Mouse (Mus musculus): ENCODE data around the gene Kntc1. TPM values are rescaled to one million over a fixed set of nuclear protein-coding genes. Genes with fewer than 3 reads are reported as not detected.
A peak's percentile ranks its signal among the peaks of the same experiment; 100 is the strongest.
"Not testable (repeated sequence)": the region's sequence is repeated elsewhere in the genome, so short reads cannot be mapped to it uniquely, and the experiment has no call there.

The Kntc1 gene
- polyA plus RNA-seq, 1 experiment from 2014 or later: 22.7 TPM

GRCm38 (mm10) chr5:123747604-123748003, 1.9 kb upstream of the Kntc1 start:
- no peak for ATAC-seq (ENCODE audit: insufficient read depth, low FRiP score, low read depth)
- 16% methylated on average over 7 of the region's 7 CpGs for WGBS
- peak overlapping the region; percentile 74 for H3K4me3 ChIP-seq (replicated peaks)
- H3K9ac ChIP-seq: peak overlapping the region; percentile 31; the same call in 1 of the 2 replicates
- H3K36me3 ChIP-seq: peaks cover 17% of the 10 kb centered on the region
- peak overlapping the region; percentile 65 for H3K4me2 ChIP-seq
- no peaks in the 10 kb centered on the region for H3K27me3 ChIP-seq (replicated peaks)
- peaks cover 20% of the 10 kb centered on the region; the same call in 1 of the 2 replicates for H3K4me1 ChIP-seq
- H3K27ac ChIP-seq: no peak overlapping the region
- no peaks in the 10 kb centered on the region for H3K9me3 ChIP-seq

GRCm38 (mm10) chr5:123748339-123749064, 1.0 kb upstream of the Kntc1 start:
- Histone ChIP-seq H3K4me3 (replicated peaks) (peak overlapping the region; percentile 74), H3K27ac (peak overlapping the region; percentile 99), H3K9ac (peak overlapping the region; percentile 71), H3K36me3 (peaks cover 11% of the 10 kb centered on the region; the same call in 1 of the 2 replicates), H3K9me3 (no peaks in the 10 kb centered on the region), H3K4me2 (peak overlapping the region; percentile 65), H3K27me3 (replicated peaks) (no peaks in the 10 kb centered on the region), H3K4me1 (peaks cover 20% of the 10 kb centered on the region; the same call in 1 of the 2 replicates)
- under 1% methylated on average over 18 of the region's 18 CpGs for WGBS
- peak; percentile 0; the same call in 1 of the 2 replicates for ATAC-seq (ENCODE audit: insufficient read depth, low FRiP score, low read depth)

GRCm38 (mm10) chr5:123765506-123765905, 16.0 kb downstream of the Kntc1 start:
- no peak overlapping the region for H3K27ac ChIP-seq
- no peaks in the 10 kb centered on the region for H3K4me1 ChIP-seq
- WGBS: 86% methylated on average over 11 of the region's 11 CpGs
- H3K27me3 ChIP-seq (replicated peaks): no peaks in the 10 kb centered on the region
- H3K36me3 ChIP-seq: peaks cover 24% of the 10 kb centered on the region
- ATAC-seq (ENCODE audit: insufficient read depth, low FRiP score, low read depth): no peak
- no peak overlapping the region for H3K4me3 ChIP-seq (replicated peaks)
- H3K4me2 ChIP-seq: no peak overlapping the region
- no peak overlapping the region for H3K9ac ChIP-seq
- no peaks in the 10 kb centered on the region for H3K9me3 ChIP-seq

GRCm38 (mm10) chr5:123766455-123766854, 16.9 kb downstream of the Kntc1 start:
- H3K27me3 ChIP-seq (replicated peaks); H3K4me2 ChIP-seq; H3K9me3 ChIP-seq; H3K4me1 ChIP-seq; H3K27ac ChIP-seq; ATAC-seq (ENCODE audit: insufficient read depth, low FRiP score, low read depth); H3K9ac ChIP-seq; H3K4me3 ChIP-seq (replicated peaks): not testable (repeated sequence)
- H3K36me3 ChIP-seq: peaks cover 28% of the 10 kb centered on the region
- WGBS: 93% methylated on average over 11 of the region's 11 CpGs

- no peak overlapping the region for H3K4me3 ChIP-seq (replicated peaks)
- no peak overlapping the region for H3K9ac ChIP-seq
- H3K27ac ChIP-seq: no peak overlapping the region
- peaks cover 27% of the 10 kb centered on the region for H3K36me3 ChIP-seq
- no peak overlapping the region for H3K4me2 ChIP-seq
- no peaks in the 10 kb centered on the region for H3K27me3 ChIP-seq (replicated peaks)
- WGBS: 93% methylated on average over 9 of the region's 9 CpGs
- H3K4me1 ChIP-seq: no peaks in the 10 kb centered on the region
- ATAC-seq (ENCODE audit: insufficient read depth, low FRiP score, low read depth): no peak
- H3K9me3 ChIP-seq: no peaks in the 10 kb centered on the region
These were observed 23.9 kb downstream of the Kntc1 start for GRCm38 (mm10) chr5:123773441-123773840.

GRCm38 (mm10) chr5:123780716-123781115, 31.2 kb downstream of the Kntc1 start:
- 91% methylated on average over 8 of the region's 8 CpGs for WGBS
- H3K4me3 ChIP-seq (replicated peaks): no peak overlapping the region
- no peak overlapping the region for H3K4me2 ChIP-seq
- no peak overlapping the region for H3K27ac ChIP-seq
- no peak for ATAC-seq (ENCODE audit: insufficient read depth, low FRiP score, low read depth)
- peaks cover 29% of the 10 kb centered on the region; the same call in 1 of the 2 replicates for H3K36me3 ChIP-seq
- H3K27me3 ChIP-seq (replicated peaks): no peaks in the 10 kb centered on the region
- H3K9ac ChIP-seq: no peak overlapping the region
- no peaks in the 10 kb centered on the region for H3K4me1 ChIP-seq
- no peaks in the 10 kb centered on the region for H3K9me3 ChIP-seq

GRCm38 (mm10) chr5:123781864-123782263, 32.3 kb downstream of the Kntc1 start:
- 93% methylated on average over 4 of the region's 4 CpGs for WGBS
- H3K27me3 ChIP-seq (replicated peaks): no peaks in the 10 kb centered on the region

GRCm38 (mm10) chr5:123788976-123789375, 39.5 kb downstream of the Kntc1 start:
- no peak for ATAC-seq (ENCODE audit: insufficient read depth, low FRiP score, low read depth)
- H3K9ac ChIP-seq: no peak overlapping the region
- 90% methylated on average over 7 of the region's 7 CpGs for WGBS

More at GRCm38 (mm10) chr5:123781864-123782263, 32.3 kb downstream of the Kntc1 start:
- Histone ChIP-seq H3K9me3 (no peaks in the 10 kb centered on the region), H3K27ac (no peak overlapping the region), H3K36me3 (peaks cover 27% of the 10 kb centered on the region), H3K4me3 (replicated peaks) (no peak overlapping the region), H3K9ac (no peak overlapping the region), H3K4me1 (no peaks in the 10 kb centered on the region), H3K4me2 (no peak overlapping the region)
- no peak for ATAC-seq (ENCODE audit: insufficient read depth, low FRiP score, low read depth)

GRCm38 (mm10) chr5:123793081-123793480, 43.6 kb downstream of the Kntc1 start:
- peaks cover 49% of the 10 kb centered on the region for H3K36me3 ChIP-seq
- H3K27me3 ChIP-seq (replicated peaks): no peaks in the 10 kb centered on the region
- H3K27ac ChIP-seq: no peak overlapping the region
- H3K4me1 ChIP-seq: no peaks in the 10 kb centered on the region
- H3K9ac ChIP-seq: no peak overlapping the region
- ATAC-seq (ENCODE audit: insufficient read depth, low FRiP score, low read depth): no peak
- 90% methylated on average over 2 of the region's 2 CpGs for WGBS
- H3K4me3 ChIP-seq (replicated peaks): no peak overlapping the region
- no peak overlapping the region for H3K4me2 ChIP-seq
- no peaks in the 10 kb centered on the region for H3K9me3 ChIP-seq

More at GRCm38 (mm10) chr5:123788976-123789375, 39.5 kb downstream of the Kntc1 start:
- Histone ChIP-seq H3K27me3 (replicated peaks) (no peaks in the 10 kb centered on the region), H3K4me1 (no peaks in the 10 kb centered on the region), H3K27ac (no peak overlapping the region), H3K36me3 (peaks cover 54% of the 10 kb centered on the region), H3K9me3 (no peaks in the 10 kb centered on the region), H3K4me2 (no peak overlapping the region), H3K4me3 (replicated peaks) (no peak overlapping the region)

- Histone ChIP-seq H3K27ac (no peak overlapping the region), H3K9me3 (no peaks in the 10 kb centered on the region), H3K9ac (no peak overlapping the region), H3K27me3 (replicated peaks) (no peaks in the 10 kb centered on the region), H3K36me3 (peaks cover 22% of the 10 kb centered on the region), H3K4me1 (no peaks in the 10 kb centered on the region), H3K4me2 (no peak overlapping the region), H3K4me3 (replicated peaks) (no peak overlapping the region)
- 90% methylated on average over 11 of the region's 11 CpGs for WGBS
- no peak for ATAC-seq (ENCODE audit: insufficient read depth, low FRiP score, low read depth)
These were observed 56.8 kb downstream of the Kntc1 start for GRCm38 (mm10) chr5:123806334-123806733.

- Histone ChIP-seq H3K4me3 (replicated peaks) (no peak overlapping the region), H3K4me2 (no peak overlapping the region), H3K27me3 (replicated peaks) (no peaks in the 10 kb centered on the region), H3K27ac (no peak overlapping the region), H3K9ac (no peak overlapping the region), H3K9me3 (no peaks in the 10 kb centered on the region), H3K36me3 (peaks cover 6% of the 10 kb centered on the region), H3K4me1 (no peaks in the 10 kb centered on the region)
- no peak for ATAC-seq (ENCODE audit: insufficient read depth, low FRiP score, low read depth)
- 90% methylated on average over 5 of the region's 5 CpGs for WGBS
These were observed 59.0 kb downstream of the Kntc1 start for GRCm38 (mm10) chr5:123808541-123808940.

- no peak overlapping the region for H3K9ac ChIP-seq
- ATAC-seq (ENCODE audit: insufficient read depth, low FRiP score, low read depth): no peak
- H3K36me3 ChIP-seq: peaks cover 3% of the 10 kb centered on the region
- H3K4me3 ChIP-seq (replicated peaks): no peak overlapping the region
- H3K4me2 ChIP-seq: no peak overlapping the region
- 88% methylated on average over 13 of the region's 13 CpGs for whole genome bisulfite sequencing
- no peak overlapping the region for H3K27ac ChIP-seq
- no peaks in the 10 kb centered on the region for H3K27me3 ChIP-seq (replicated peaks)
- no peaks in the 10 kb centered on the region for H3K4me1 ChIP-seq
- H3K9me3 ChIP-seq: no peaks in the 10 kb centered on the region
These were observed 59.6 kb downstream of the Kntc1 start for GRCm38 (mm10) chr5:123809156-123809555.
